Mouse (Mus musculus) bone marrow, adult 2 months (tissue): Measurements from ENCODE around the gene Bid.

Experiments
- CTCF ChIP-seq: fragments of 200-500 bp; IDR thresholded peaks from 2 replicates; pipeline ENCODE4 v1.5.1; 2011; ENCODE audit warnings: low read length, control low read depth; ENCODE audit not compliant: control insufficient read depth, insufficient read depth
- POLR2A ChIP-seq: fragments of 200-500 bp; IDR thresholded peaks from 2 replicates; pipeline ENCODE4 v1.6.1; 2011; ENCODE audit warnings: low read depth, mild to moderate bottlenecking, control low read depth, low read length, borderline replicate concordance; ENCODE audit not compliant: control insufficient read depth

DNA sequence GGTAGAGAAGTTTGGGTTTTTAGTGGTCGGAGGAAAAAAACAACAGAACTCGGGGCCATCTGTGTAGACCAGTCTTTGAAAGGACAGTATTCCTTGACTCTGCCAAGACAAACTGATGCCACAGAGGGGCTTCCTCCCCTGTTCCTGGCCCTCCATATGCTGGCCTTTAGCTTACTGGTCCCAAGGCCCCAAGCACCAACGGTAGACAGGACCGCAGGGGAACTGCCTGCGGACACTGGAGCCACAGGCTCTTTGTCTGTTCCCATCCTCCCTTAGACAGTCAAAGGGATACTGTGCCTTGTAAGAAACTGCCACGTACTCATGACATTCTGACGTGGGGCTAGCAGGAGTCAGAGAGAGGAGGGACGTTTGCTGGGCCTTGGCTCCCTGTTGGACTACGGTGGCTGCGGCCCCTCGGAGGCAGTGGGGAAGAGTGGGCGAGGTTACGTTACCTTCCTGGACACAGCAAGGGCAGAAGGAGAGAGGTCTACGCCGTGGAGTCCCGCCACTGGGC, 20.5 kb upstream of the Bid start:
- TF ChIP-seq CTCF (no peak), POLR2A (no peak)
